Mouse (Mus musculus) cerebellum, adult 2 months (tissue): ENCODE results near the gene Dnaja4.

ENCODE experiments used
- CTCF ChIP-seq: fragments of 200-500 bp; IDR thresholded peaks from 2 replicates; pipeline ENCODE4 v1.5.1; 2011; ENCODE audit warnings: low read depth, mild to moderate bottlenecking, control low read depth, low read length, moderate library complexity, borderline replicate concordance; ENCODE audit not compliant: insufficient read depth
- POLR2A ChIP-seq: fragments of 200-500 bp; IDR thresholded peaks from 2 replicates; pipeline ENCODE4 v1.6.1; 2011; ENCODE audit warnings: low read length, control low read depth, borderline replicate concordance; ENCODE audit not compliant: insufficient read depth

GRCm38 (mm10) chr9:54705561-54705960 is 6.9 kb downstream of the Dnaja4 start:
- TF ChIP-seq CTCF (no peak), POLR2A (no peak)
